Mouse (Mus musculus): ENCODE measurements around the gene Pdlim7. TPM values are rescaled to one million over a fixed set of nuclear protein-coding genes. Genes with fewer than 3 reads are reported as not detected.

The Pdlim7 gene
- total and polyA plus RNA-seq, 3 experiments: 8.7 to 32.5 (median 11.2) TPM

- no peak overlapping the region for H3K9ac ChIP-seq (ENCODE audit: insufficient read depth, low read depth)
- H3K36me3 ChIP-seq (replicated peaks in 1 of 2; ENCODE audit: control insufficient read depth in 1 of 2, insufficient read depth in 1 of 2, low read length in 1 of 2): no peaks in the 10 kb centered on the region
- no peak overlapping the region; the same call in 1 of the 2 replicates for H3K4me2 ChIP-seq (ENCODE audit: insufficient read depth, low read depth, poor library complexity, severe bottlenecking)
- TF ChIP-seq CTCF (conservative IDR thresholded peaks at IDR 0.05 in 1 of 2, IDR thresholded peaks at IDR 0.05 in 1 of 2; ENCODE audit: low read depth in 2 of 2, low read length in 2 of 2) (no peak), ZNF384 (IDR thresholded peaks at IDR 0.05; ENCODE audit: low read depth, low read length) (no peak), KAT2A (IDR thresholded peaks at IDR 0.05; ENCODE audit: insufficient replicate concordance, low read length) (no peak), NRF1 (IDR thresholded peaks at IDR 0.05; ENCODE audit: low read depth, low read length) (no peak), POLR2A (IDR thresholded peaks at IDR 0.05; ENCODE audit: low read depth, low read length) (no peak), UBTF (IDR thresholded peaks at IDR 0.05; ENCODE audit: low read depth, low read length) (no peak), CHD2 (IDR thresholded peaks at IDR 0.05; ENCODE audit: low read length) (no peak)
- no peaks in the 10 kb centered on the region for H3K79me2 ChIP-seq (replicated peaks; ENCODE audit: control insufficient read depth, extremely low read depth, insufficient read depth, poor library complexity, severe bottlenecking)
- dilution Hi-C loops (cut with MboI; ENCODE audit: extremely low pct_ligation_motif_present, extremely low pct_unique_long_range_greater_than_20kb, low sequenced_read_pairs): no loop called here
- peaks cover 8 to 21% of the 10 kb centered on the region in 2 experiments; a peak in 3 of 4 replicates for H3K4me1 ChIP-seq (ENCODE audit: control insufficient read depth in 1 of 2, insufficient read depth in 2 of 2)
- in situ Hi-C loops (cut with MboI; ENCODE audit: low pct_ligation_motif_present, low pct_unique_long_range_greater_than_20kb, low sequenced_read_pairs): loop anchor here (5.0 kb wide), 1 partner anchor 38 kb away; no protein-coding TSS in a partner anchor
- DNase-seq (ENCODE audit: extremely low read depth): no peak
- no peak overlapping the region for H3K27ac ChIP-seq (ENCODE audit: insufficient read depth, low read depth)
- H3K27me3 ChIP-seq (replicated peaks): peaks cover 84% of the 10 kb centered on the region
- no peak overlapping the region for H3K4me3 ChIP-seq (replicated peaks in 1 of 3; ENCODE audit: low read depth in 2 of 3, low read length in 2 of 3, poor library complexity in 1 of 3)
- peaks cover 8% of the 10 kb centered on the region for H3K9me3 ChIP-seq (replicated peaks; ENCODE audit: low read length)
These were observed 34.5 kb downstream of the Pdlim7 start for GRCm38 (mm10) chr13:55479008-55479407.

GRCm38 (mm10) chr13:55478036-55478435 is 35.4 kb downstream of the Pdlim7 start:
- Histone ChIP-seq H3K27me3 (replicated peaks) (peaks cover 84% of the 10 kb centered on the region), H3K36me3 (replicated peaks in 1 of 2; ENCODE audit: control insufficient read depth in 1 of 2, insufficient read depth in 1 of 2, low read length in 1 of 2) (no peaks in the 10 kb centered on the region), H3K4me2 (ENCODE audit: insufficient read depth, low read depth, poor library complexity, severe bottlenecking) (no peak overlapping the region), H3K9ac (ENCODE audit: insufficient read depth, low read depth) (no peak overlapping the region), H3K4me1 (ENCODE audit: control insufficient read depth in 1 of 2, insufficient read depth in 2 of 2) (peaks cover 8 to 23% of the 10 kb centered on the region in 2 experiments; a peak in 3 of 4 replicates), H3K4me3 (replicated peaks in 1 of 3; ENCODE audit: low read depth in 2 of 3, low read length in 2 of 3, poor library complexity in 1 of 3) (no peak overlapping the region), H3K79me2 (replicated peaks; ENCODE audit: control insufficient read depth, extremely low read depth, insufficient read depth, poor library complexity, severe bottlenecking) (no peaks in the 10 kb centered on the region), H3K27ac (ENCODE audit: insufficient read depth, low read depth) (no peak overlapping the region), H3K9me3 (replicated peaks; ENCODE audit: low read length) (peaks cover 8% of the 10 kb centered on the region)
- DNase-seq (ENCODE audit: extremely low read depth): peak; percentile 56
- in situ Hi-C loops (cut with MboI; ENCODE audit: low pct_ligation_motif_present, low pct_unique_long_range_greater_than_20kb, low sequenced_read_pairs): loop anchor here (5.0 kb wide), 1 partner anchor 39 kb away; no protein-coding TSS in a partner anchor
- dilution Hi-C loops (cut with MboI; ENCODE audit: extremely low pct_ligation_motif_present, extremely low pct_unique_long_range_greater_than_20kb, low sequenced_read_pairs): no loop called here
- no peak for TF ChIP-seq HCFC1 (IDR thresholded peaks at IDR 0.05; ENCODE audit: low read depth, low read length)
- TF ChIP-seq IRF4 (IDR thresholded peaks at IDR 0.05; ENCODE audit: low read depth, low read length): no peak
- peak; percentile 76; the same call in 1 of the 2 replicates for TF ChIP-seq MYC (IDR thresholded peaks at IDR 0.05; ENCODE audit: low read depth, low read length)
- peak; percentile 54 to 78 for TF ChIP-seq CTCF (conservative IDR thresholded peaks at IDR 0.05 in 1 of 2, IDR thresholded peaks at IDR 0.05 in 1 of 2; ENCODE audit: low read depth in 2 of 2, low read length in 2 of 2)
- TF ChIP-seq E2F4 (IDR thresholded peaks at IDR 0.05; ENCODE audit: insufficient replicate concordance, low read depth, low read length): no peak
- no peak for TF ChIP-seq MAFK (IDR thresholded peaks at IDR 0.05; ENCODE audit: insufficient replicate concordance, low read length)
- peak; percentile 80 for TF ChIP-seq RAD21 (IDR thresholded peaks at IDR 0.05; ENCODE audit: low read depth, low read length)
- no peak for TF ChIP-seq KAT2A (IDR thresholded peaks at IDR 0.05; ENCODE audit: insufficient replicate concordance, low read length)
- no peak for TF ChIP-seq ZC3H11A (IDR thresholded peaks at IDR 0.05; ENCODE audit: low read depth, low read length)
- TF ChIP-seq MAZ (IDR thresholded peaks at IDR 0.05; ENCODE audit: low read depth, low read length): no peak
- no peak for TF ChIP-seq POLR2AphosphoS2 (IDR thresholded peaks at IDR 0.05; ENCODE audit: low read depth, low read length)
- TF ChIP-seq EP300 (IDR thresholded peaks at IDR 0.05; ENCODE audit: low read length): no peak
- TF ChIP-seq ZKSCAN1 (IDR thresholded peaks at IDR 0.05; ENCODE audit: borderline replicate concordance, low read depth, low read length): no peak
- no peak; the same call in 1 of the 2 replicates for TF ChIP-seq JUND (conservative IDR thresholded peaks at IDR 0.05; ENCODE audit: low read depth, low read length)
- TF ChIP-seq ELF1 (IDR thresholded peaks at IDR 0.05; ENCODE audit: low read depth, low read length): no peak
- peak; percentile 34; the same call in 1 of the 2 replicates for TF ChIP-seq MEF2A (IDR thresholded peaks at IDR 0.05; ENCODE audit: borderline replicate concordance, low read depth, low read length)
- TF ChIP-seq ZNF384 (IDR thresholded peaks at IDR 0.05; ENCODE audit: low read depth, low read length): no peak
- TF ChIP-seq TCF12 (IDR thresholded peaks at IDR 0.05; ENCODE audit: low read depth, low read length): no peak
- TF ChIP-seq SIN3A (IDR thresholded peaks at IDR 0.05; ENCODE audit: low read length): no peak
- no peak for TF ChIP-seq MAX (IDR thresholded peaks at IDR 0.05; ENCODE audit: low read length)
- no peak for TF ChIP-seq NELFE (IDR thresholded peaks at IDR 0.05; ENCODE audit: low read depth, low read length)
- TF ChIP-seq USF2 (conservative IDR thresholded peaks at IDR 0.05; ENCODE audit: low read depth, low read length): no peak
- TF ChIP-seq SMC3 (IDR thresholded peaks at IDR 0.05; ENCODE audit: low read depth, low read length): peak; percentile 59
- no peak for TF ChIP-seq CHD1 (IDR thresholded peaks at IDR 0.05; ENCODE audit: low read depth, low read length)
- TF ChIP-seq JUN (IDR thresholded peaks at IDR 0.05; ENCODE audit: insufficient read depth, low read depth, low read length): no peak
- no peak for TF ChIP-seq ZMIZ1 (IDR thresholded peaks at IDR 0.05; ENCODE audit: low read depth, low read length)
- no peak for TF ChIP-seq ETS1 (conservative IDR thresholded peaks at IDR 0.05; ENCODE audit: low read depth, low read length)
- no peak for TF ChIP-seq NRF1 (IDR thresholded peaks at IDR 0.05; ENCODE audit: low read depth, low read length)
- TF ChIP-seq GABPA (IDR thresholded peaks at IDR 0.05; ENCODE audit: insufficient replicate concordance, low read depth, low read length): no peak
- no peak for TF ChIP-seq POLR2A (IDR thresholded peaks at IDR 0.05; ENCODE audit: low read depth, low read length)

Data from CH12.LX (cell line).